Mouse (Mus musculus): ENCODE results near the gene Cldn2.

Cldn2 gene

GRCm38 (mm10) chrX:139808085-139808484 is 7.5 kb downstream of the Cldn2 start:
- DNase-seq (ENCODE audit: low read depth), result no peak

GRCm38 (mm10) chrX:139808501-139808900 is 7.9 kb downstream of the Cldn2 start:
- no peak for DNase-seq (ENCODE audit: low read depth)

- no peak for DNase-seq (ENCODE audit: low read depth)
Measured at GRCm38 (mm10) chrX:139812636-139813298, 12.1 kb downstream of the Cldn2 start.

- DNase-seq (ENCODE audit: low read depth), result no peak
Measured at GRCm38 (mm10) chrX:139813299-139814002, 12.8 kb downstream of the Cldn2 start.

GRCm38 (mm10) chrX:139814018-139814635 is 13.5 kb downstream of the Cldn2 start:
- peak; percentile 61 for DNase-seq (ENCODE audit: low read depth)

GRCm38 (mm10) chrX:139815201-139815600 is 14.6 kb downstream of the Cldn2 start:
- DNase-seq (ENCODE audit: low read depth), result no peak

GRCm38 (mm10) chrX:139825402-139825801 is 24.8 kb downstream of the Cldn2 start:
- DNase-seq (ENCODE audit: low read depth), result no peak

- DNase-seq (ENCODE audit: low read depth), result no peak
Measured at GRCm38 (mm10) chrX:139826926-139827325, 26.3 kb downstream of the Cldn2 start.

GRCm38 (mm10) chrX:139828363-139829092 is 27.9 kb downstream of the Cldn2 start:
- DNase-seq (ENCODE audit: low read depth), result no peak

GRCm38 (mm10) chrX:139832464-139832863 is 31.8 kb downstream of the Cldn2 start:
- DNase-seq (ENCODE audit: low read depth), result peak; percentile 73

- no peak for DNase-seq (ENCODE audit: low read depth)
Measured at GRCm38 (mm10) chrX:139839057-139839456, 38.4 kb downstream of the Cldn2 start.

- DNase-seq (ENCODE audit: low read depth), result no peak
Measured at GRCm38 (mm10) chrX:139841091-139841490, 40.5 kb downstream of the Cldn2 start.

GRCm38 (mm10) chrX:139854795-139855194 is 54.2 kb downstream of the Cldn2 start:
- DNase-seq (ENCODE audit: low read depth), result no peak

GRCm38 (mm10) chrX:139859402-139859801 is 58.8 kb downstream of the Cldn2 start:
- no peak for DNase-seq (ENCODE audit: low read depth)
